Mouse (Mus musculus) stomach, postnatal 0 days (tissue): ENCODE results near the gene Cphx1.
"Not testable (repeated sequence)": the region's sequence is repeated elsewhere in the genome, so short reads cannot be mapped to it uniquely, and the experiment has no call there.

Experiments
- CTCF ChIP-seq: IDR thresholded peaks from 2 replicates; pipeline ENCODE4 v1.5.1; 2016; ENCODE audit warnings: antibody characterized with exemption, low read depth, mild to moderate bottlenecking, moderate library complexity
- EP300 ChIP-seq: optimal IDR thresholded peaks from 2 replicates; pipeline ENCODE3; 2016; ENCODE audit warnings: antibody characterized with exemption

DNA sequence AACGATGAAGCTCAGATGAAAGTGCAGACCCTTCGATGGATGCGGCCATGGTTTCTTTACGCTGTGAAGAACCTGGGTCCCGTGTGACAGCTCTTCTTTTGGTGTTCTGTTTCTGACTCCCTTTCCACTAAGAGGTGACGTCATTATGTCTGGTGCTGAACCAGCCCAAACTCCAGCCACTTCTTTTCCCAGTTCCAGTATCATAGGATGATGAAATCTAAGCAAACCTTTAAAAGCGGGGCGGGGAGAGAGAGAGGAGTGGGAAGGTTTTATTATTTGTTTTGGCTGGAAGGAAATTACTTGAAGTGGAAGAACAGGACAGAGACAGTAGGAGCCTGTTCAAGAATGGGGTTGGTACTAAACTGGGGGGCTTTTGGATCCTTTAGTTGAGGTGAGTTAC is at the start of gene Cphx1:
- TF ChIP-seq CTCF, EP300: not testable (repeated sequence)
